Mouse (Mus musculus) liver, adult 2 months (tissue): ENCODE measurements around the gene Trpm2.
"Not testable (repeated sequence)": the region's sequence is repeated elsewhere in the genome, so short reads cannot be mapped to it uniquely, and the experiment has no call there.

ENCODE experiments used
- CTCF ChIP-seq: fragments of 200-500 bp; IDR thresholded peaks from 2 replicates; pipeline ENCODE4 v1.5.1; 2011; ENCODE audit warnings: low read depth, low read length, control low read depth
- POLR2A ChIP-seq: fragments of 200-500 bp; IDR thresholded peaks from 2 replicates; pipeline ENCODE4 v1.6.1; 2011; ENCODE audit warnings: low read length, control low read depth; ENCODE audit not compliant: insufficient read depth; ENCODE audit errors: extremely low read depth

GRCm38 (mm10) chr10:78019984-78020383, 49.6 kb upstream of the Trpm2 start:
- TF ChIP-seq CTCF, POLR2A: not testable (repeated sequence)
